Mouse (Mus musculus) liver, adult 2 months (tissue): Measurements from ENCODE around the gene Cop1. TPM values are rescaled to one million over a fixed set of nuclear protein-coding genes. Genes with fewer than 3 reads are reported as not detected.

Source experiments
- DNase-seq: peaks from one replicate; pipeline ENCODE4 v3.0.0-alpha.2; 2011; ENCODE audit warnings: low read depth, low spot score; ENCODE audit errors: extremely low read depth
- H3K27ac ChIP-seq: fragments of 200-500 bp; replicated peaks from 2 replicates; pipeline ENCODE4 v1.5.1; 2012; ENCODE audit warnings: low read depth, mild to moderate bottlenecking, control low read depth, inconsistent platforms, low read length; ENCODE audit not compliant: insufficient read depth
- H3K27me3 ChIP-seq: fragments of 200-500 bp; 2 replicates; pipeline ENCODE4 v1.6.1; 2012; ENCODE audit warnings: mild to moderate bottlenecking, moderate library complexity, low read length, inconsistent platforms; ENCODE audit not compliant: control insufficient read depth, insufficient read depth
- H3K36me3 ChIP-seq: fragments of 200-500 bp; 2 replicates; pipeline ENCODE4 v1.6.1; 2012; ENCODE audit warnings: low read length, inconsistent platforms; ENCODE audit not compliant: control insufficient read depth, insufficient read depth
- H3K4me1 ChIP-seq: fragments of 200-500 bp; 2 replicates; pipeline ENCODE4 v1.6.1; 2011; ENCODE audit warnings: low read length; ENCODE audit not compliant: control insufficient read depth, insufficient read depth
- H3K4me3 ChIP-seq: fragments of 200-500 bp; 2 replicates; pipeline ENCODE4 v1.5.1; 2011; ENCODE audit warnings: low read depth, mild to moderate bottlenecking, control low read depth, low read length, moderate library complexity; ENCODE audit not compliant: insufficient read depth
- H3K79me2 ChIP-seq: fragments of 200-500 bp; 2 replicates; pipeline ENCODE4 v1.6.1; 2012; ENCODE audit warnings: inconsistent platforms, mild to moderate bottlenecking, low read length, moderate library complexity; ENCODE audit not compliant: control insufficient read depth, insufficient read depth
- H3K9ac ChIP-seq: fragments of 200-500 bp; 2 replicates; pipeline ENCODE4 v1.6.1; 2012; ENCODE audit warnings: low read depth, mild to moderate bottlenecking, control low read depth, inconsistent platforms, low read length
- CTCF ChIP-seq: fragments of 200-500 bp; IDR thresholded peaks from 2 replicates; pipeline ENCODE4 v1.5.1; 2011; ENCODE audit warnings: low read depth, low read length, control low read depth
- POLR2A ChIP-seq: fragments of 200-500 bp; IDR thresholded peaks from 2 replicates; pipeline ENCODE4 v1.6.1; 2011; ENCODE audit warnings: low read length, control low read depth; ENCODE audit not compliant: insufficient read depth; ENCODE audit errors: extremely low read depth
- WGBS: fragments of 180-500 bp; shearing (Covaris S2); methylation state at CpG from one replicate; pipeline ENCODE4 v1.1.7; 2018; 5-methylcytosine and 5-hydroxymethylcytosine counted together
- polyA plus RNA-seq: library from polyadenylated mRNA; depleted of rRNA; stranded (reverse); fragments of >200 nt; gene quantifications from 2 replicates; pipeline ENCODE4 v1.2.3, GENCODE M21; 2012
- total RNA-seq: library from RNA; depleted of rRNA; stranded (reverse); fragments of >200 nt; gene quantifications from 2 replicates; pipeline ENCODE4 v1.2.3, GENCODE M21; 2014

Cop1 gene
- total and polyA plus RNA-seq, 2 experiments: 30.4 to 94.6 TPM

DNA sequence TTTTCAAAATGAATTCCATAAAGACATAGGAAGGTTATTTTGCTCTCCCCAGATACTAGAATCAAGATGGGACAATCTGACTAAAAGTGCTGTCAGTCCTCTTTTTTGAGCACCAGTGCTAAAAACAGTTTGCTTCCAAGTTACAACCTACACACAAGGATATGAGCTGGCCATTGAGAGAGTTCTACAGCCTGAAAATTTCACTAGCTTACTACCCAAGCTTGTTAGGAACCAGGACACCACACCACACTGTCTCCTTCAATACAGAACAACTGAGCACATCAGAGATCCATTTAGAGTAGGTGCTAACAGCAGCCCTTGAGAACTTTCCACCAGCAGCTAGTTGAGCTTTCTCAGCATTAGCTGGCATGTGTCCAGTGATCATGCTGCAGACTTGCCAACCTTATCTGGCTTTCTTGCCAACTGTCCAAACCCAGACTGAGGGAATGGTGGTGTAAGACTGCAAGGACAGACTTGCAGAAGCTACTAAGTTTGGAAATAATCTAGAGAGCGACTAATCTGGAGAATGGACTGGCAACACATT, 123.0 kb downstream of the Cop1 start:
- no peaks in the 10 kb centered on the region for H3K4me1 ChIP-seq
- H3K9ac ChIP-seq: no peak overlapping the region
- peak; percentile 48 for DNase-seq
- WGBS: 90% methylated on average over 1 of the region's 1 CpGs
- H3K36me3 ChIP-seq: peaks cover 13% of the 10 kb centered on the region
- H3K4me3 ChIP-seq: no peak overlapping the region
- no peak overlapping the region for H3K27ac ChIP-seq
- no peaks in the 10 kb centered on the region for H3K79me2 ChIP-seq
- no peaks in the 10 kb centered on the region for H3K27me3 ChIP-seq
- no peak for TF ChIP-seq CTCF
- TF ChIP-seq POLR2A: no peak

DNA sequence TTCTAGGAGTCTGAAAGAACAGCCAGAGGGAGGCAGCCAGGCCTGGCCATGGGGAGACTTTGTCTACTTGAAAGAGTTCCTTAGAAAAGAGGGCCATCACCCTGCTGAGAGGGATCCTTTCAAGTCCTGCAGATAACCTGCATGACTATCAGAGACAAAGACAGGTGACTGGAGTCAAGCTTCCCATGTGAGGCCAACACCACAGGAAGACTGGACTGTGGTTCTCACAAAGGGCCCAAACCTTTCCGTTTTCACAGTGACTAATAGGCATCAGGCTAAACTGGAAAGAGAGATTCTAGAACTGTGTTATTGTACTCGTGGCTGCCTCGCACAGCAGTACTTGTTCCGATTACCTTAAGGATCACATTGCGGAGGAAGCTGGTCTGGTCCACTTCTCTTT, 126.6 kb downstream of the Cop1 start:
- no peak for TF ChIP-seq POLR2A
- no peak for TF ChIP-seq CTCF
- H3K79me2 ChIP-seq: no peaks in the 10 kb centered on the region
- H3K36me3 ChIP-seq: no peaks in the 10 kb centered on the region; the same call in 1 of the 2 replicates
- H3K4me3 ChIP-seq: no peak overlapping the region
- DNase-seq: no peak
- no peak overlapping the region for H3K9ac ChIP-seq
- no peaks in the 10 kb centered on the region for H3K27me3 ChIP-seq
- no peaks in the 10 kb centered on the region for H3K4me1 ChIP-seq
- H3K27ac ChIP-seq: no peak overlapping the region
- WGBS: 83% methylated on average over 5 of the region's 5 CpGs

DNA sequence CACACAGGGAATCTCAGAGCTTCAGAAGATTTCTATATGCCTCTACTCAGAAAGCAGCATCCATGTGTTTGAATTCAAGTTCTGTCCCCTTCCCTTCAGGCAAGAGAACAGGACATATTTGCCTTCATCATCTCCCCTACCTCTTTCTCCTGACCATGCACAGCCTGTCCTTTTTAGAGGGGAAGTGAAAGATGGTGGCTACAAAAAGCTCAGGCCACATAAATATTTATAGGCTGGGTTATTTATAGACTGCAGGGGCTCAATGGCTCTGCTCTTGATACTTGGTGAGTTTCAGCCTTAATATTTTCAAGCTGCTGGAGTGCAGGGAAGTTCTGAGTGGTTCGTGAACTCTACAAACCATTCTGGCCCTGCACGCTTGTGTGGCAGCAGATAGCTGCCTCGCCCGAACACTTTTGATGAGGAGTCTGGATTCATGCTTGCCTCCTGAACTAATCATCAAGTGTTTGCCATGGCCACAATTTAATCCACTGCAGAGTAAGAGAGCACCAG, 139.8 kb downstream of the Cop1 start:
- Histone ChIP-seq H3K27ac (no peak overlapping the region), H3K79me2 (no peaks in the 10 kb centered on the region), H3K36me3 (no peaks in the 10 kb centered on the region), H3K4me3 (no peak overlapping the region), H3K9ac (no peak overlapping the region), H3K4me1 (no peaks in the 10 kb centered on the region), H3K27me3 (no peaks in the 10 kb centered on the region)
- 84% methylated on average over 4 of the region's 4 CpGs for WGBS
- DNase-seq: no peak
- no peak for TF ChIP-seq CTCF
- TF ChIP-seq POLR2A: no peak

DNA sequence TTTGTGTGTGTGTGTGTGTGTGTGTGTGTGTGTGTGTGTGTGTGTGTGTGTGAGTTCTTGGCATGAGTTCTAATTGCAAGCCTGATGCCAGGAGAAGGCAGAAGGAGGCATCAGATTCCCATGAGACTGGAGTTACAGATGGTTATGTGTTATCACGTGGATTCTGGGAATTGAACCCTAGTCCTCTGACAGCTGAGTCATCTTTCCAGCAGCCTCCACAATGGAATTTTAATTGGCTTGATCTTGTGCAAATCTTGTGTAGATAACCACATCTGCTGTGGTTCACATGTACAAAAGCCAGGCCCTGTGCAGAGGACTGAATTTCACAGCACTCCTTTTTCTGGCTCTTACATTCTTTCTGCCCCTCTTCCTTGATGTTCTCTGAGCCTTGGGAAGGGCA, 150.1 kb downstream of the Cop1 start:
- H3K9ac ChIP-seq: no peak overlapping the region
- H3K79me2 ChIP-seq: no peaks in the 10 kb centered on the region
- H3K4me1 ChIP-seq: no peaks in the 10 kb centered on the region
- H3K4me3 ChIP-seq: no peak overlapping the region
- WGBS: 84% methylated on average over 1 of the region's 1 CpGs
- no peak for DNase-seq
- H3K27ac ChIP-seq: no peak overlapping the region
- TF ChIP-seq CTCF (no peak), POLR2A (no peak)
- H3K27me3 ChIP-seq: no peaks in the 10 kb centered on the region
- H3K36me3 ChIP-seq: no peaks in the 10 kb centered on the region

DNA sequence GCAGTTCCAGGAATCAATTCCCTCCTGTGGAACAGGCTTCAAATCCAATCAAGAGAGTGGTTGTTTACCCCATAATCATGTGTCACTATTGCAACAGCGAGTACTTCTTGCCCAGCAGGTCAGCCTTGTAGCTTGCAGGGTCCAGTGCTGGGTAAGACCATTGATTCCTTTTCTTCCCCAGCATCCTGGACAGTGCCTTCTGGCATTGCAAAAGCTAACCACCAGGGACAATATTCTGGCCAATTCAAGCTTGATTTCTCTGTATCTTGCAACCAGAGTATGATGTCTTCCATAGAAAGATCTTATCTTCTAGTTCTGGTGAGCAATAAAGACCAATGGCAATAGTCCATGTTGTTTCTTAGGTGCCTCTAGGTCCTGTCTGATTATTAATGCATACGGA, 150.8 kb downstream of the Cop1 start:
- Histone ChIP-seq H3K27ac (no peak overlapping the region), H3K36me3 (no peaks in the 10 kb centered on the region), H3K27me3 (no peaks in the 10 kb centered on the region), H3K79me2 (no peaks in the 10 kb centered on the region), H3K4me3 (no peak overlapping the region), H3K9ac (no peak overlapping the region), H3K4me1 (no peaks in the 10 kb centered on the region)
- 74% methylated on average over 2 of the region's 2 CpGs for WGBS
- TF ChIP-seq CTCF (no peak), POLR2A (no peak)
- DNase-seq: no peak

DNA sequence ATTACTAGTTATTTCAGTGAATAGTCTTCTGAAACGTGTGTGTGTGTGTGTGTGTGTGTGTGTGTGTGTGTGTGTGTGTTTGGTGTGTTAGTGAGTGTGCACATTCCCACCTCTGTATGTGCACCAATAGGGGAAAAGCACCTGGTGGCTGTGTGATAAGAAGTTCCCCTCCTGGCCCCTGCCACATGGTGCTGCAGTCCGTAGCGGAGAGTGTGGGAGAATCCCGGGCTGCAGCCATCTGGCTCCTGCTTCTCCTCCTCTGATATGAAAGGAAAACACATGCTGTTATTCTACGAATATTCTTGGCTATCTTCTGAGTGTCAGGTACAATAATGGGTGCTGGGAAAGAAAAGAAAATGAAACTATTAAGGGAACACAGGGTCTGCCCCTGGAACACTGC, 154.3 kb downstream of the Cop1 start:
- Histone ChIP-seq H3K27ac (no peak overlapping the region), H3K9ac (no peak overlapping the region), H3K36me3 (no peaks in the 10 kb centered on the region), H3K4me1 (no peaks in the 10 kb centered on the region), H3K4me3 (no peak overlapping the region), H3K27me3 (no peaks in the 10 kb centered on the region), H3K79me2 (no peaks in the 10 kb centered on the region)
- DNase-seq: no peak
- 58% methylated on average over 5 of the region's 5 CpGs for WGBS
- no peak for TF ChIP-seq CTCF
- no peak for TF ChIP-seq POLR2A
